Mouse (Mus musculus) cerebellum, postnatal 25 days (tissue): ENCODE results near the gene Bdkrb2.

ENCODE experiments used
- DNase-seq, 2 experiments: peaks; one replicate each; pipeline ENCODE4 v3.0.0; 2021; ENCODE audit warnings: mixed read lengths in 2 of 2

Gene Bdkrb2

DNA sequence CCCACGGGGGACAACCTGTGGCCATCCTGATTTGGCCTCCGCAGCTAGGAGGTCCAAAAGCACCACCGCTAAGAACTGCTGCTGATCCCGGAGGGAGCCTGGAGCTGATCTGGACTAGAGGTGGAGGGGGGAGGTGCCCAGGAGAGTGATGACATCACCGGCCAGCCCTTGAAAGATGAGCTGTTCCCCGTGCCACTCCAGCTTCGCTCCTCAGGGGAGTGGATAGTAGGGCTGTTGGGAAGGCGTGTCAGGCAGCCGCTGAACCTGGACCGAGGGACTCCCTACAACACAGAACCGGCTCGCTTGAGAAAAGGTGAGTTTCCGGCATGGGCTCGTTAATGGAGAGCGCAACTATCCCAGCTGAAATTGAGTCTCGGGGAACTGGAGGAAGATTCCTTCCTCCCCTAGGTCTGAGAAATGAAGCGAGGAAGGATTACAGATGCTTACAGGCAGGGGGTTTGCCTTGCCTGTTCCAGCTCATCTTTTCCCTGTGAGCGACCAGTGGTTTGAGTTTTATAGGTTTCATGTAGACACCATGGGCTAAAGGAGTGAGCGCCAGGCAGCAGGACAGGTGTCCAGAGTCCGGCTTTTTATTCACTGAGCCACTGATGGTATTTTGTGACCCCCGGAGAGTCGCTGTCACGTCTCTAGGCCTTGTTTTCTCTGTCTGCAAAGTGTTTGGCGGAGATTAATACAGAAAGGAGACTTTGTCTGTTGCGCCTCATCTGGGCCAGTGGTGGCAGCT, at the start of gene Bdkrb2:
TSS of gene Bdkrb2 (plus strand) at position 291 of the 745 bp plus-strand sequence.
- DNase-seq: peak; percentile 29 to 55

DNA sequence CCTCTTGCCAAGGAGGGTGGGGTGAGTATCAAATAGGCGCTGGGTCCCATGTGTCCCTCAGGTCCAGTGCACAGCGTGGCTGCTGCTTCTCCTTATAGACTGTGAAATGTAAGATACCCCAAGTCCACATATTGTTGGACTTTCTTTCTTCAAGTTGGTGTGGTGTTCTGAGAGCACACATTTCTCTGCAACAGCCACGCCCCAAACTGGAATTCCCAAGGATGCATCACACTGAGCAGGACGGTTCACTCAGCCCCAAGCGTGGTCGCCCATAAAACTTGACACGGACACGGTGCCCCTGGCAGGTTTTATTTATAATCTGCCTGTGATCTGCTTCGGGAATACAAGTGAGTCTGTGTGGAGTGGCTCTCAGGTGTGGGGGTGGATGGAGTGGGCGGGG, 48.9 kb upstream of the Bdkrb2 start:
- no peak for DNase-seq

- peak; percentile 33 to 34 for DNase-seq
These were observed 45.9 kb upstream of the Bdkrb2 start for GRCm38 (mm10) chr12:105517026-105517675.

DNA sequence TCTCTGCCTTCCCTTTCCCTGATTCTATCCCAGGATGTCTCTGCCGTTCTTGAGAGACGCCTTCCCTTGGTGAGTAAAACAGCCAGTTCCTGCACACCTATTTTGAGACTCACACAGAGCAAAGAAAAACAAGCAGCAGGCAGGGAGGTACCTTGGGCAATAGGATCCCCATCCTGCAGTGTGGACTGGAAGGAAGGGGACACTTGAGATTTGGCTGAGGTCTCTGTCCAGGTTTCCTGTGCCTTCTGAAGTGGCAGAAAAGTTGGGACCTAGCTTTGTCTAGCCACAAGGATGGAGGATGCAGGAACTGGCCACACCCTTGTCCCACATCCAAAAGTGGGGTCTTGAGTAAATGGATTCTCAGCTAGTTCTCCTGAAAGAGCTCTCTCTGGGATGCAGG, 43.2 kb upstream of the Bdkrb2 start:
- no peak for DNase-seq

- DNase-seq: no peak
These were observed 41.8 kb upstream of the Bdkrb2 start for GRCm38 (mm10) chr12:105521170-105521762.

- peak in 1 of 2 experiments; percentile 19 for DNase-seq
These were observed 39.3 kb upstream of the Bdkrb2 start for GRCm38 (mm10) chr12:105523737-105524136.

DNA sequence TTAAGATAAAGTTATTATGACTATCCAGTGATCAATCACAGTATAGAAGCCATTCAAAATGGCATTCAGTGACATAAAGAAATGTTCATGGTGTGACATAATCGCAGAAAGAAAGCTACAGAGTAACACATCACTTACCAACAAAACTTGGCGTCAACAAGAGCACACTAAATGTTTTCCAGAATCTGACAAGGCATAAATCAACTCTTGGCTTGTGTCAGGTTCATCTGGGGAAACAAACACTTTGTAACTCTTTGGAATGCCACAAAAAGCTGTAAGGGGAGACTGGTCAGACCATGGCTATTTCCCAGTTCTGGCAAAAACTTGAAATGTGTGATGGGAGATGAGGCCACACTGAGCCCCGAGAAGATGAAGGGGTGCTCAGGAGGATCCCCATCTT, 36.8 kb upstream of the Bdkrb2 start:
- DNase-seq: no peak

GRCm38 (mm10) chr12:105526829-105527228, 36.2 kb upstream of the Bdkrb2 start:
- no peak for DNase-seq

- peak; percentile 64 to 67 for DNase-seq
These were observed 33.5 kb upstream of the Bdkrb2 start for GRCm38 (mm10) chr12:105529545-105529944.

DNA sequence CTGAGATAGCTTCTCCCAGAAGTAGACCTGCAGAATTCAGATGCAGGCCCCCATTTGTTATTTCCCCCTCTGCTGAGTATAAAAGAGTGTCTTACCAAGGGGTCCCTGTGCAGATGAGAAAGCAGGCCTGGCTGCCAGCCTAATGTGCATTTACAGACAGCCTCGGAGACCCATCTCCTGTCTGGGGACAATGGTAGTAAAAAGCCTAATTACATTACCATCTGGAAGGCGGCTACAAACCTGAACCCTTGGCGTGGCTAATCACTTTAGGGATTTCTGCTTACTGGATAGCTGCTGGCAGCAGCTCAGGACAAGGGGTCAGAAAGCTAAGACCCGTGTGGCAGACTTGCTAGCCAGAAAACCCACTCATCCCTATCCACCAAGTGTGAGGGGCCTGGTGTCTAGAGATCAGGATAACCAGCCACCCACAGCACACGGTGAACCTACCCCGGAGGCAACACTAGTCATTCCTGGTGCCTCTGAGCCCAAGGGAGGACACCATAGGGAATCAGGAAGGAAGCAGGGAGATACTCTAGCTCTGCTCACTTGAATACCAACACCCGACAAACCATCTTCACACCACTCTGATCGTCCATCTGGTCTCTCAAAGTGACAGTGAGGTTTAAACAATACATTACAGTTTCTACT, 31.2 kb upstream of the Bdkrb2 start:
- no peak for DNase-seq

GRCm38 (mm10) chr12:105534842-105535241, 28.2 kb upstream of the Bdkrb2 start:
- no peak for DNase-seq

- DNase-seq: no peak
These were observed 26.9 kb upstream of the Bdkrb2 start for GRCm38 (mm10) chr12:105535968-105536760.

- DNase-seq: no peak
These were observed 25.9 kb upstream of the Bdkrb2 start for GRCm38 (mm10) chr12:105537162-105537561.

GRCm38 (mm10) chr12:105539649-105540048, 23.4 kb upstream of the Bdkrb2 start:
- DNase-seq: no peak

GRCm38 (mm10) chr12:105541590-105542402, 21.2 kb upstream of the Bdkrb2 start:
- DNase-seq: no peak

DNA sequence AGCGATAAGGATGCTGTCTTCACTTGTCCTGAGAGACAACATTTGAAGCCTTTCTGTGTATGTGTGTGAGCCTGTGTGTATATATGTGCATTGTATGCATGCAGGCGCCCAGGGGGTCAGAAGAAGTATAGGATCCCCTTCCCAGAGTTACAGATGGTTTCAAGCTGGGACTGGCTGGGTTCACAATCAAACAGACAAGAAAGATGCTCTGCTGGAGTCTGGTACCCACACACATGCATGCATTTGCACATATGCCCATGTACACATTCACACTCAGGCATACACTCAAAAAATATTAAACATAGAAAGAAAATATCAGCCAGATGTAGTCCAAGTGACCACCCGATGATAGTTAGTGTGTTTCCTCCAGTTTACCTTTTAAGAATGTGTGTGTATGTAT, 20.5 kb upstream of the Bdkrb2 start:
- no peak for DNase-seq

- DNase-seq: no peak
These were observed 19.9 kb upstream of the Bdkrb2 start for GRCm38 (mm10) chr12:105543176-105543575.

DNA sequence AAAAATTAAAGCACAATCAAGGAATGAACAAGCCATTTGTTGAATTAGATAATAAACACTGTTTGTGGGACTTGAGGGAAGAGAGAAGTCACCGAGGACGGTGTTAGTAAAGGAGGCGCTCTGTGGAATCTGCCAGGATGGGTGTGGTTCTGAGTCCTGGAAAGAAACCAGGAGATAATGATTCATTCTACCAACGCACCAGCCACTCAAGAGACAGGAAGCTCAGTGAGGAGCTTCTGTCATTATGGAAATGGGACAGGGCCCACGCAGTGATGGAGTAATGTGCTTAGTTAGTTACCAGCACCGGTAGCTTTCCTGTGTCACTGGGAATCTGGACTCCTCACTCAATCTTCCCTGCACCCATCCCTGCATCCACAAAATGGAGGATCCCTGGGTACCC, 19.3 kb upstream of the Bdkrb2 start:
- no peak for DNase-seq

DNA sequence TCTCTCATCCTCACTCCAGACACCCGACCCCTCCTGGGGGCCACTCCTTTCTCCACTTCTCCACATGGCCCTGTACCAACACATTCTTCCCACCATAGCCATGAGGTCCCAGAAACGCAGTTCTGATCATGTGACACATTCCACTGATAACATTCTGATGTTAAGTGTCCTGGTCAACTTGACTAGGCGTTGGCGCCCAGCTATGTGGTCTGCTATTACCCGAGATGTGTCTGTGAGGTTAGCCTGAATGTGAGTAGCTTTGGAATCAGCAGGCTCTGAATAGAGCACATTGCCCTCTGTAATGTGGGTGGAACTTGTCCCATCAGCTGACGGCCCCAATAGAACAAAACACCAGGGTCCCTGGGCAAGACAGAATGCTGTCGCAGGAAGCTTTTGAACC, 18.2 kb upstream of the Bdkrb2 start:
- no peak for DNase-seq

DNA sequence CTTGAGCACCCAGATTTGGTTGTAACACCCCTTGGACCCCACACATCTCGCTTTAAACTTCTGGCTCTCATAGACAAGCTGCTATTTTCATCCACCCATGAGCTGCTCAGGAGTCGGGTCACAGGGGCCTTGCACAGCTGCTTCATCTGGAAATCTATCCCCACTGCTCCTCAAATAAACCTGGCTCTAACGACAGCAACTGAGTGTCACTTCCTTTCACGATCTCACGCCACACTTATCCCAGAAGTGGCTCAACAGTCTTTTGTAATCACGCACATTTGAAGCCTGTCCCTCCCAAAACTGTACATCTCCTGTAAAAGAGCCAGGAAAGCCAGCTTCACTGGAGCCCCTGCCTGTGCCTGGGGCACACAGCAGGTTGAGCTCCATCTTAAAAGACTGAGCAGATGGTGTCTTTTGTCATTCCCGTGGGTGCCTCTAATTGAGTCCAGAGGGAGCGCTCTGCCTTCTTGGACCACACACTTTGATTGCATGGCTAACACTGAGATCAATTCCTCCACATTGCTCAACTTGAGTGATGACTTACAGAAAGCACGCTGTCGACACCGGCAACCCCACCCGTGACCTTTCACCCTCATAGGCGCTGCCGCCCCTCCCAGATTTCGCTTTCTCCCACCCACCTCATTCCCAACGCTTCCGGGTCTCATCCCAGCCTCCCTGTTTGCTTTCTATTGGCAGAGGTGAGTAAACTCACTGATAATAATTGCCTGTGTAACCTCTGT, 17.2 kb upstream of the Bdkrb2 start:
- peak in 1 of 2 experiments; percentile 27 for DNase-seq

- DNase-seq: no peak
These were observed 16.5 kb upstream of the Bdkrb2 start for GRCm38 (mm10) chr12:105546538-105546937.
